Mouse (Mus musculus) adrenal gland, adult 10 weeks (tissue): ENCODE data around the gene Olfr1156. TPM values are rescaled to one million over a fixed set of nuclear protein-coding genes. Genes with fewer than 3 reads are reported as not detected.

Experiments used
- polyA plus RNA-seq: library from polyadenylated mRNA; stranded (reverse); fragments of 350-450 nt; fragmentation: Illumina TruSeq; extraction: RNeasy Lipid Tissue Mini Kit (QIAGEN cat#74804); gene quantifications from one replicate; pipeline ENCODE4 v1.2.3, GENCODE M21; 2014; ENCODE audit warnings: low read depth, low replicate concordance

The Olfr1156 gene
- polyA plus RNA-seq: not detected

GRCm38 (mm10) chr2:87953000-87953399 is at the start of gene Olfr1156:
Olfr1156 (minus strand) TSS chr2:87953100.

GRCm38 (mm10) chr2:87989813-87990212 is 36.9 kb upstream of the Olfr1156 start, which contains the start of gene Olfr1158:
Olfr1158 (plus strand) TSS chr2:87990113.

GRCm38 (mm10) chr2:87974563-87974962 is 21.7 kb upstream of the Olfr1156 start, which contains the start of gene Olfr74:
Olfr74 (minus strand) TSS chr2:87974663.

GRCm38 (mm10) chr2:87968199-87968598 is 15.3 kb upstream of the Olfr1156 start, which contains the start of gene Olfr1157:
Olfr1157 (minus strand) TSS chr2:87968299.

GRCm38 (mm10) chr2:87945037-87945436 is 7.9 kb downstream of the Olfr1156 start, which contains the start of gene Olfr1155:
Olfr1155 (minus strand) TSS chr2:87945137.

GRCm38 (mm10) chr2:87905066-87905465 is 47.8 kb downstream of the Olfr1156 start, which contains the start of gene Olfr1154:
Olfr1154 (minus strand) TSS chr2:87905166.

Other genes with a start within 250 kb of the Olfr1156 start
- gene Olfr1137, start 239.9 kb downstream of the Olfr1156 start, polyA plus RNA-seq: not detected
- not detected for gene Olfr1138, start 213.1 kb downstream of the Olfr1156 start, polyA plus RNA-seq
- gene Olfr1140, start 209.3 kb downstream of the Olfr1156 start, polyA plus RNA-seq: not detected
- gene Olfr1141, start 199.1 kb downstream of the Olfr1156 start, polyA plus RNA-seq: not detected
- not detected for gene Olfr152, start 173.6 kb downstream of the Olfr1156 start, polyA plus RNA-seq
- not detected for gene Olfr1143, start 152.5 kb downstream of the Olfr1156 start, polyA plus RNA-seq
- not detected for gene Olfr1145, start 143.3 kb downstream of the Olfr1156 start, polyA plus RNA-seq
- gene Olfr1148, start 122.6 kb downstream of the Olfr1156 start, polyA plus RNA-seq: not detected
- gene Olfr1150-ps1, start 109.1 kb downstream of the Olfr1156 start, polyA plus RNA-seq: not detected
- not detected for gene Olfr1151, start 97.2 kb downstream of the Olfr1156 start, polyA plus RNA-seq
- not detected for gene Olfr1152, start 86.6 kb downstream of the Olfr1156 start, polyA plus RNA-seq
- gene Olfr1153, start 58.1 kb downstream of the Olfr1156 start, polyA plus RNA-seq: not detected
- gene Olfr1154, start 47.9 kb downstream of the Olfr1156 start, polyA plus RNA-seq: not detected
- gene Olfr1155, start 8.0 kb downstream of the Olfr1156 start, polyA plus RNA-seq: not detected
- gene Olfr1157, start 15.2 kb upstream of the Olfr1156 start, polyA plus RNA-seq: not detected
- gene Olfr74, start 21.6 kb upstream of the Olfr1156 start, polyA plus RNA-seq: not detected
- gene Olfr1158, start 37.0 kb upstream of the Olfr1156 start, polyA plus RNA-seq: not detected
- not detected for gene Olfr1160, start 55.2 kb upstream of the Olfr1156 start, polyA plus RNA-seq
- gene Olfr1161, start 69.7 kb upstream of the Olfr1156 start, polyA plus RNA-seq: not detected
- gene Olfr73, start 84.6 kb upstream of the Olfr1156 start, polyA plus RNA-seq: not detected
- gene Olfr1162, start 98.0 kb upstream of the Olfr1156 start, polyA plus RNA-seq: not detected
- gene Olfr1163, start 118.7 kb upstream of the Olfr1156 start, polyA plus RNA-seq: not detected
- not detected for gene Olfr1164, start 140.9 kb upstream of the Olfr1156 start, polyA plus RNA-seq
- not detected for gene Olfr1166, start 175.2 kb upstream of the Olfr1156 start, polyA plus RNA-seq
- not detected for gene Olfr1167, start 202.1 kb upstream of the Olfr1156 start, polyA plus RNA-seq
- not detected for gene Olfr1168, start 228.8 kb upstream of the Olfr1156 start, polyA plus RNA-seq